Mouse (Mus musculus): ENCODE measurements around the gene Olfr212. TPM values are rescaled to one million over a fixed set of nuclear protein-coding genes. Genes with fewer than 3 reads are reported as not detected.
"Not testable (repeated sequence)": the region's sequence is repeated elsewhere in the genome, so short reads cannot be mapped to it uniquely, and the experiment has no call there.

Gene Olfr212
- polyA plus RNA-seq, 1 experiment from 2014 or later = not detected

GRCm38 (mm10) chr6:116542500-116542899, 36.2 kb downstream of the Olfr212 start:
- no peak overlapping the region for H3K9ac ChIP-seq (replicated peaks)
- no peaks in the 10 kb centered on the region for H3K27me3 ChIP-seq (replicated peaks)
- 94% methylated on average over 2 of the region's 2 CpGs for WGBS
- H3K36me3 ChIP-seq = no peaks in the 10 kb centered on the region
- H3K27ac ChIP-seq (replicated peaks) = no peak overlapping the region
- no peak for ATAC-seq (ENCODE audit: low FRiP score)
- H3K4me2 ChIP-seq = no peak overlapping the region
- no peaks in the 10 kb centered on the region for H3K4me1 ChIP-seq
- no peaks in the 10 kb centered on the region for H3K9me3 ChIP-seq (replicated peaks)
- H3K4me3 ChIP-seq (replicated peaks) = no peak overlapping the region

DNA sequence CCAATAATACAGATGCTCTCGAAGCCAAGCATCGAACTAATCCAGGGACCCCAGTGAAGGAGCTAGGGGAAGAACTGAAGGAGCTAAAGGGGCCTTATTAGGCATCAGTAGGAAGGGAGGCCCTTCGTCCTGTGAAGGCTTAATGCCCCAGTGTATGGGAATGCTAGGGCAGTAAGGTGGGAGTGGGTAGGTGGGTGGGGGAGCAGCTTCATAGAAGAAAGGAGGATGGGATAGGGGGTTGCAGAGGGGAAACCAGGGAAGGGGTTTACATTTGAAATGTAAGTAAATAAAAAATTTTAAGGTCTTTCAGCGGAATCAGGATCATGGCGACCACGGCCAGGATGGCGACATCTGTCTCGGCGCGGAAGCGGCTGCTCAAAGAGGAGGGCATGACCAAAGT, 44.5 kb downstream of the Olfr212 start, which contains the start of gene Gm5580:
TSS of gene Gm5580 (plus strand) at position 301 of the 400 bp plus-strand sequence.
- not testable (repeated sequence) for H3K4me3 ChIP-seq (replicated peaks); H3K4me2 ChIP-seq; H3K4me1 ChIP-seq; ATAC-seq (ENCODE audit: low FRiP score); H3K9ac ChIP-seq (replicated peaks); H3K27me3 ChIP-seq (replicated peaks); H3K9me3 ChIP-seq (replicated peaks); H3K36me3 ChIP-seq; H3K27ac ChIP-seq (replicated peaks)
- 95% methylated on average over 11 of the region's 11 CpGs for WGBS

- WGBS = 76% methylated on average over 1 of the region's 1 CpGs
- no peaks in the 10 kb centered on the region for H3K9me3 ChIP-seq (replicated peaks)
- no peak for ATAC-seq (ENCODE audit: low FRiP score)
These were observed 47.6 kb downstream of the Olfr212 start, which contains the start of gene Olfr214 for GRCm38 (mm10) chr6:116553935-116554334. TSS of gene Olfr214 (plus strand) at chr6:116554235.

DNA sequence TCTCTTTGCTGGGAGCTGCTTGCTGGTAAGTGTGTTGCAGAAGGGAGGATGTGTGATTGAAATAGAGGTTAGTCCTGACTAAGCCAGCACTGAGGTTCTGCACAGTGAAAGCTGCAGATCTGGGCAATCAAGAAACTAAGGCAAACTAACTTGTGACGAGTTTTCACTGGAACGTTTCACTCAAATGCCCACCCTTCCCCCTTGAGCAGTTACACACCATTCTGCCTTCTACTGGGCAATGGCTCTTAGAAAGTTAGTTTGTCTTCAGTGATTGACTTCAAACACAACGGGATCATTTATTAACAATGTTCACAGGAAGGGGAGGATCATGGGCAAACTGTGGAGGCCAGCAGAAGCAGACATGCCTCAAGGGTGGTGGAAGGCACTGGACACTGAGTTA, 48.6 kb downstream of the Olfr212 start:
- H3K27ac ChIP-seq (replicated peaks) = no peak overlapping the region

More at GRCm38 (mm10) chr6:116553935-116554334, 47.6 kb downstream of the Olfr212 start, which contains the start of gene Olfr214:
- Histone ChIP-seq H3K27me3 (replicated peaks) (no peaks in the 10 kb centered on the region), H3K9ac (replicated peaks) (no peak within 1 kb of the TSS), H3K4me1 (no peaks in the 10 kb centered on the region), H3K4me3 (replicated peaks) (no peak within 1 kb of the TSS), H3K36me3 (no peaks in the 10 kb centered on the region), H3K27ac (replicated peaks) (no peak within 1 kb of the TSS), H3K4me2 (no peak within 1 kb of the TSS)

More for the DNA sequence above, 48.6 kb downstream of the Olfr212 start:
- no peaks in the 10 kb centered on the region for H3K36me3 ChIP-seq
- H3K27me3 ChIP-seq (replicated peaks) = no peaks in the 10 kb centered on the region
- no peak overlapping the region for H3K4me2 ChIP-seq
- no peak overlapping the region for H3K9ac ChIP-seq (replicated peaks)
- H3K9me3 ChIP-seq (replicated peaks) = no peaks in the 10 kb centered on the region
- no peaks in the 10 kb centered on the region for H3K4me1 ChIP-seq
- 76% methylated on average over 3 of the region's 3 CpGs for WGBS
- no peak overlapping the region for H3K4me3 ChIP-seq (replicated peaks)
- ATAC-seq (ENCODE audit: low FRiP score) = no peak

Other genes starting within 250 kb of the Olfr212 start
- gene Zfand4, start 242.3 kb upstream of the Olfr212 start, polyA plus RNA-seq (2015; fragmentation: Nextera tagmentation; extraction: Ambion mirVana) = 5.6 and 6.0 TPM in 2 replicates
- 47.7 and 56.0 TPM in 2 replicates for gene March8, start 168.5 kb upstream of the Olfr212 start, polyA plus RNA-seq (2015; fragmentation: Nextera tagmentation; extraction: Ambion mirVana)
- 0.82 and 0.95 TPM in 2 replicates for gene Alox5, start 45.3 kb upstream of the Olfr212 start, polyA plus RNA-seq (2015; fragmentation: Nextera tagmentation; extraction: Ambion mirVana)
- gene Olfr211, start 17.4 kb upstream of the Olfr212 start, polyA plus RNA-seq (2015; fragmentation: Nextera tagmentation; extraction: Ambion mirVana) = not detected in 2 replicates
- gene Olfr213, start 31.9 kb downstream of the Olfr212 start, polyA plus RNA-seq (2015; fragmentation: Nextera tagmentation; extraction: Ambion mirVana) = not detected in 2 replicates
- 0.31 TPM in 2 replicates for gene Gm5580, start 44.6 kb downstream of the Olfr212 start, polyA plus RNA-seq (2015; fragmentation: Nextera tagmentation; extraction: Ambion mirVana)
- gene Olfr214, start 47.7 kb downstream of the Olfr212 start, polyA plus RNA-seq (2015; fragmentation: Nextera tagmentation; extraction: Ambion mirVana) = not detected in 2 replicates
- not detected in 2 replicates for gene Olfr215, start 77.7 kb downstream of the Olfr212 start, polyA plus RNA-seq (2015; fragmentation: Nextera tagmentation; extraction: Ambion mirVana)
- 108 and 122 TPM in 2 replicates for gene Zfp422, start 122.5 kb downstream of the Olfr212 start, polyA plus RNA-seq (2015; fragmentation: Nextera tagmentation; extraction: Ambion mirVana)
- gene Depp1, start 144.1 kb downstream of the Olfr212 start, polyA plus RNA-seq (2015; fragmentation: Nextera tagmentation; extraction: Ambion mirVana) = 16.5 and 16.9 TPM in 2 replicates
- gene Rassf4, start 167.4 kb downstream of the Olfr212 start, polyA plus RNA-seq (2015; fragmentation: Nextera tagmentation; extraction: Ambion mirVana) = 29.0 and 32.5 TPM in 2 replicates
- gene Tmem72, start 210.4 kb downstream of the Olfr212 start, polyA plus RNA-seq (2015; fragmentation: Nextera tagmentation; extraction: Ambion mirVana) = 1.1 and 1.5 TPM in 2 replicates